Mouse (Mus musculus): ENCODE results near the gene Olfr845. TPM values are rescaled to one million over a fixed set of nuclear protein-coding genes. Genes with fewer than 3 reads are reported as not detected.

Olfr845 gene
- polyA plus RNA-seq (2012; rRNA removed; ENCODE audit: low replicate concordance) = not detected in 2 replicates

DNA sequence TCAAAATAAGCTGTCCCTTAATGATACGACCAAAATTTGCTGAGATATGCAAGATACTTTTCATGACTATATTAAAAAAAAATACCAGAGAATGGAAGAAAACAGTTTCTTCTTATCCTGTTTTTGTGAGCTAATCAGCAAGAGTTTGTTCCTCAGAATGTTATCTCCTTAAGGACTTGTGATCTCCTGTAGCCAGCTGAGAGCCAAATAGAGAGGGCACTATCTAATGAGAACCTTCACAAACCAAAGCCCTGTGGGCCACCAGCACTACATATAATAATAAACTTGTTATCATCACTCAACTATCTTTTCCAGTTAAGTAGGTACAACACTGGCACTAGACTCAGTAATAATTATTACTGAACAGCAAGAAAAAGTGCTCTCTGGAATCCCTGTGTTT is at the start of gene Olfr845:
Gene Olfr845, plus strand, starts transcription at position 301 of the 400 bp plus-strand sequence.

DNA sequence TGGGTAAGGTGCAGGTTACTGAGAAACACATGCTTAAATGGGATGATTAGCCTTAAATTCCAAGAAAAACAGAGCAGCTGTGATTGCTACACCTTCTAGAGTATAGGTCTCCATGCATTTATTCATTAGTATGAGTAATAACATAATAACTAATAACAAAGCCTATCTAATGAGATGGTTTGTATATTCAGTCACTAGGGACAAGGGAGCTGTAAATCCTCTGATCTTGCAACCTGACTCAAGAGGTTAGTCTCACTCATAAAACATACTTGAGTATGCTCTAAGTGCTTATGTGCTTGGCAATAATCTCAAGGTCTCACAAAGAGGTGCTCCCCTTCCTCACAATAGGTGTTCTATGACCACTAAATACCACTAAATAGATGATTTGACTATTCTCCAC is 20.2 kb upstream of the Olfr845 start, which contains the start of gene Olfr844:
Gene Olfr844, plus strand, starts transcription at position 301 of the 400 bp plus-strand sequence.

DNA sequence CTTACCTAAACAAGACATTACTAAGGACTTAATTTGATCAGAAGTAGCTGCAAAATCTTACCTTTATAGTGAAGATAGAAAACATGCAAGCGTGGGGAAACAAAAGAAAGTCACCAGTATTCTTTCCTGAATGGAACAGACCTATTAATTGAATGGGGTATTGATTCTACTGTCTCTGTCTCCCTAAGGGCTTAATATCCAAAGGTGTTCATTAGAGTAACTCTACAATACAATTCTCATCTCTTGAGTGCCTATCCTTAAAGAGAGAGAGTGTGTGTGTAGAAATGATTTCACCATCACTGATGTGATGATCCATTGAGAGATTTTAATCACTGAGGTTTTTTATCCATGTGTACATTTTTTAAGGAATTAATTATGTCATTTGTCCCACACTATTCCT is 27.6 kb downstream of the Olfr845 start, which contains the start of gene Olfr846:
Gene Olfr846, minus strand, starts transcription at position 101 of the 400 bp plus-strand sequence.

DNA sequence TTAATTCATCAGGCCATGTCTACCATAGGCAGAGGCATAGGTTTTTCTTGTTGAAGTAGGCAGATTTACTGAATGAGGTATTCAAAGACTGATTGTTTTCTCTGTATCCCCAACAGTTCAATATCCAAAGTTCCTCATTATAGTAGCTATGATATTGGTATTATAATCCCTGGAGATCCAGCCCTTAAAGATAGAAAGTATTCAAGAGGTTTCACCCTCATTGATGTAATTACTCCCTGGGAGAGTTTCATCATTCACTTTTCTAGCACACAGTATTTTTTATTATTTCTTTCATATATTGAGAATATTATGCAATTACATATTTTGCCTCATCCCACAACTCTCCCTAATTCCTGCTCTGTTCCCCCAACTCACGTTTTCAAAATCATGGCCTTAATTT is 42.3 kb downstream of the Olfr845 start, which contains the start of gene Olfr847:
Gene Olfr847, minus strand, starts transcription at position 101 of the 400 bp plus-strand sequence.

Other genes starting within 250 kb of the Olfr845 start
- gene Olfr836, start 216.1 kb upstream of the Olfr845 start, polyA plus RNA-seq (2012; rRNA removed; ENCODE audit: low replicate concordance) = not detected in 2 replicates
- gene Olfr837, start 200.1 kb upstream of the Olfr845 start, polyA plus RNA-seq (2012; rRNA removed; ENCODE audit: low replicate concordance) = not detected in 2 replicates
- gene Olfr839-ps1, start 159.1 kb upstream of the Olfr845 start, polyA plus RNA-seq (2012; rRNA removed; ENCODE audit: low replicate concordance) = not detected in 2 replicates
- not detected in 2 replicates for gene Olfr843, start 84.5 kb upstream of the Olfr845 start, polyA plus RNA-seq (2012; rRNA removed; ENCODE audit: low replicate concordance)
- not detected in 2 replicates for gene Olfr844, start 20.1 kb upstream of the Olfr845 start, polyA plus RNA-seq (2012; rRNA removed; ENCODE audit: low replicate concordance)
- not detected in 2 replicates for gene Olfr846, start 27.5 kb downstream of the Olfr845 start, polyA plus RNA-seq (2012; rRNA removed; ENCODE audit: low replicate concordance)
- gene Olfr847, start 42.2 kb downstream of the Olfr845 start, polyA plus RNA-seq (2012; rRNA removed; ENCODE audit: low replicate concordance) = not detected in 2 replicates
- gene Olfr849, start 103.8 kb downstream of the Olfr845 start, polyA plus RNA-seq (2012; rRNA removed; ENCODE audit: low replicate concordance) = not detected in 2 replicates
- gene Olfr850, start 141.8 kb downstream of the Olfr845 start, polyA plus RNA-seq (2012; rRNA removed; ENCODE audit: low replicate concordance) = not detected in 2 replicates
- gene Olfr851, start 156.8 kb downstream of the Olfr845 start, polyA plus RNA-seq (2012; rRNA removed; ENCODE audit: low replicate concordance) = not detected in 2 replicates
- gene Olfr853, start 204.6 kb downstream of the Olfr845 start, polyA plus RNA-seq (2012; rRNA removed; ENCODE audit: low replicate concordance) = not detected in 2 replicates
- gene Olfr854, start 230.9 kb downstream of the Olfr845 start, polyA plus RNA-seq (2012; rRNA removed; ENCODE audit: low replicate concordance) = not detected in 2 replicates
- not detected in 2 replicates for gene Olfr855, start 246.2 kb downstream of the Olfr845 start, polyA plus RNA-seq (2012; rRNA removed; ENCODE audit: low replicate concordance)

Data from duodenum, adult 2 months (tissue).